Mouse (Mus musculus) layer of hippocampus, adult 8-10 months (tissue): ENCODE data around the gene C1rb. TPM values are rescaled to one million over a fixed set of nuclear protein-coding genes. Genes with fewer than 3 reads are reported as not detected.
"Not testable (repeated sequence)": the region's sequence is repeated elsewhere in the genome, so short reads cannot be mapped to it uniquely, and the experiment has no call there.

Experiments
- DNase-seq, 2 experiments: peaks; one replicate each; pipeline ENCODE4 v3.0.0; 2022; ENCODE audit warnings: low spot score in 2 of 2
- total RNA-seq, 4 experiments: library from RNA; stranded (reverse); gene quantifications; 2 replicates each; pipeline ENCODE4 v1.2.4; 2022

The C1rb gene
- not detected for total RNA-seq

GRCm38 (mm10) chr6:124570026-124570425 lies at the start of gene C1rb:
C1rb (plus strand) TSS chr6:124570294.
- DNase-seq: peak; percentile 27 to 62

DNA sequence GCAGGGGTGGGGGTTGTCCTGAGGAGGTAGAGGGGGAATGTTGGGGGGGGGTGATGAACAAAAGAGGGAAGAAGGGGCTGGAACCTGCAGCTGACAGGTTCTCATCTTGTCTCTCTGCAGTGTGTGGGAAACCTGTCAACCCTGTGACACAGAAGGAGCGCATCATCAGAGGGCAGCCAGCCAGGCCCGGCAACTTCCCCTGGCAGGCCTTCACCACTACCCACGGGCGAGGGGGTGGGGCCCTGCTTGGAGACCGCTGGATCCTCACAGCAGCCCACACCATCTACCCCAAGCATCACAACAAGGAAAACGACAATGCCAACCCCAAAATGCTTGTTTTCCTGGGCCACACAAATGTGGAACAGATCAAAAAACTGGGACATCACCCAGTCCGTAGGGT lies 48.0 kb upstream of the C1rb start:
- DNase-seq: peak; percentile 22 to 24

GRCm38 (mm10) chr6:124527881-124528280 lies 42.2 kb upstream of the C1rb start:
- no peak for DNase-seq

- DNase-seq: no peak
Observed at GRCm38 (mm10) chr6:124531077-124531476, 39.0 kb upstream of the C1rb start.

GRCm38 (mm10) chr6:124536125-124536829 lies 33.8 kb upstream of the C1rb start:
- DNase-seq: not testable (repeated sequence)

DNA sequence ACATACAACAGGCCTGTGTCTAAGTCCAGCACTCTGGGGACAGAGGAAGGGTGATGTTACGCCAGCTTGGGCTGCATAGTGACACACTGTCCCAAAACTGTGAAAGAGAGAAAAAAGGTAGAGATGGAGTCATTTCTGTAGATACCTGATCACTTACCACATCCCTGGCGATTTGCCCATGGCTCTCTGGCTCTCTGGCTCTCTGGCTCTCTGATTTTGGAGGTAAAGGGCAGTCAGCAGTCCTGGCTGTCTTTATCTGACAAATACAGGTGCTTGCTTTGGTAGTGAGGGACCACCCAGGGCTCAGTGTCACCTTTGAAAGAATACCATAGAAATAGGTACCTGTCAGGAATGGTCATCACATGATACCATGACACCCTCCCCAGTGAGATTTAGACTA lies 28.9 kb upstream of the C1rb start:
- DNase-seq: not testable (repeated sequence)

DNA sequence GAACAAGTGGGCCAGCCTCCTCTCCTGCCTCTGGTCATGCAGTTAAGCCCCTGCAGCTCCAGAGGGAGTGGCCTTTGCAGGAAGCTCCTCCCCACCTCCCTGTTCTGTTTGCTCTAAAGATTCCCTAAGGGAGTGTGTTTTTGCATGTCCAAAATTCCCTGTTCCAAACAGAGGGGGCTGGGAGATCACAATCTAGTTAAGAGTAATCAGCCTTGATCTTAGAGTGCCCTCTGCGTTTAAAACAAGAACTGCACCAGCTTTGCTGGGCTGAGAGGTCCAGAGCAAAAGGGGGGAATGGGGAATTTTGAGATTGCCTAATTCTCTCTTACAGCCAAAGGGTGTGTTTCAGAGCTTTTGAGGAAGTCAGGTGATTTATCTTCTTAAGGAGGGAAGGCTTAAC lies 27.8 kb upstream of the C1rb start, which contains the start of gene C1s1:
Gene C1s1, minus strand, starts transcription at position 76 of the 400 bp plus-strand sequence.
- DNase-seq: peak; percentile 4 to 38

GRCm38 (mm10) chr6:124544466-124544865 lies 25.6 kb upstream of the C1rb start:
- DNase-seq: no peak

DNA sequence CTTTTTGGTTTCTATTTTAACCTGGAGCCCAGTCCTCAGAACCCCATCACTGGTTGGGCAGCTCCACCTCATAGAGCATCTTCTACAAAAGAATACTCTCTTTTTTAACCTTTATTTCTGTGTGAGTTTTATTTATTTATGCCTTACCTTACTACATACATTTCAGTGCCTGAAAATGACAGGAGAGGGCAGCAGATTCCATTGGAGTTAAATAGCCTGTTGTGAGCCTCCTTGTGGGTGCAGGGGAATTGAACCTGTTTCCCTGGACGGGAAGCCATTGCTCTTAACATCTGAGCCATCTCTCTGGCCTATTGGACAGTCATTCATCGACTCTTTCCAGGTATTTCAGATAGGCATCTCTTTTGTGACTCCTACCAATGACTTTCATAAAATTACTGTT lies 24.7 kb upstream of the C1rb start:
- no peak for DNase-seq

GRCm38 (mm10) chr6:124547979-124548378 lies 22.1 kb upstream of the C1rb start:
- not testable (repeated sequence) for DNase-seq

GRCm38 (mm10) chr6:124549023-124549550 lies 21.0 kb upstream of the C1rb start:
- no peak for DNase-seq

DNA sequence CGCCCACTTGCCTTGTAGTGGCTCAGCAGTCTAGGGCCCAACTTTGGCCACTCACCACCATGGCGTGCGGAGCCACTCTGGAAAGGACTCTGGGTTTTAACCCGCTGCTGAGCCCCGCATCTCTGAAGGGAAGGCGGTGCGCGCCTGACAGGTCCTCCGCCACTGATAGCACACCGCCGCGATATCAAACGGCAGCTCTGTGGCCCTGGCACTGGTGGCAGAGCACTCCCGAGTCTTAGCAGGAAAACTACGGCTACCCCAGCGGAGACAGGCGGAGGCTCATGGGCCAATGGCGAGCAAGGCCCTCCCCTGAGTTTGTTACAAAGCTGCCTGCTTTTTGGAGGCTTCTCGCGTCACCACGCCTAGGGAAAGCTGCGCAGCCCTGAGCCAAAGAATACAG lies 17.3 kb upstream of the C1rb start:
- DNase-seq: no peak

GRCm38 (mm10) chr6:124555956-124556355 lies 14.1 kb upstream of the C1rb start:
- DNase-seq: not testable (repeated sequence)

- DNase-seq: not testable (repeated sequence)
Observed at GRCm38 (mm10) chr6:124561156-124561555, 8.9 kb upstream of the C1rb start.

GRCm38 (mm10) chr6:124561611-124562010 lies 8.5 kb upstream of the C1rb start:
- DNase-seq: not testable (repeated sequence)

- DNase-seq: not testable (repeated sequence)
Observed at GRCm38 (mm10) chr6:124575155-124575678, 5.1 kb downstream of the C1rb start.

GRCm38 (mm10) chr6:124580155-124580554 lies 10.1 kb downstream of the C1rb start:
- DNase-seq: not testable (repeated sequence)

GRCm38 (mm10) chr6:124582231-124582630 lies 12.1 kb downstream of the C1rb start:
- DNase-seq: no peak

DNA sequence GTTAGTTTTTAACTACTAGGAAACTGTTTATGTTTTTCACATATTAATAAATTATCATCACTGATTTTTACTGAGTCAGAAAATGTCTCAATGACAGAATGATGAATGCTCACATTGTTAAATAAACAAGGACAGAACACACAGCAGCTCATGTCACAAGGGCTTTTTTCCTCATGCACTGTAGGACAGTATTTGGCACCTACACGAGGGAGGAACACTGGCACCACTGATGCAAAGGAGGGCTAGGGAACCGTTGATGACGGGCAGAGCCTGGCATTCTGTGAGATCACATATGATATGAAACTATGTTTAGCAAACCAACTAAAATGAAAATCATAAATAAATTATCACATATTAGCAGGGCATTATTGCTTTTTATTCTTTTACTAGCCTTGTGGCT lies 14.8 kb downstream of the C1rb start:
- DNase-seq: no peak

GRCm38 (mm10) chr6:124585761-124586160 lies 15.7 kb downstream of the C1rb start:
- no peak for DNase-seq

GRCm38 (mm10) chr6:124586266-124586665 lies 16.2 kb downstream of the C1rb start:
- no peak for DNase-seq

DNA sequence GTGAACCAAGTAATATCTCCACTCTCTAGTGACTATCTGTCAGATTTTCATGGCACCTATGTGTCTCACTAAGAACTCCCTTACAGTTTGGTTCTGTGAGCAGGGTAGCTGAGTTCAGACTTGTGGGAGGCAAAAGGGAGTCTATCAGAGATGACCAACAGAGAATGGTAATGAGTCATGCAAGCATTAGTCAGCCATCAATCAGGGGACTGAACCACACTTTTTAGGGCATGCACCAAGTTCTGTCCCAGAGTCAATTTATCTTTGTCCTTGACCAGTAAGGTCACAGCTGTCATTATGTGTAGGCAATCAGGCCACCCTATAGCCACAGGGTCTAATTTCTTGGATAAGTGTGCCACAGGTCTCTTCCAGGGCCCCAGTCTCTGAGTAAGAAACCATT lies 18.7 kb downstream of the C1rb start:
- DNase-seq: no peak

GRCm38 (mm10) chr6:124592186-124592700 lies 22.1 kb downstream of the C1rb start:
- no peak for DNase-seq
